Mouse (Mus musculus) liver, adult 2 months (tissue): ENCODE data around the gene Notch2.

Source experiments
- CTCF ChIP-seq: fragments of 200-500 bp; IDR thresholded peaks from 2 replicates; pipeline ENCODE4 v1.5.1; 2011; ENCODE audit warnings: low read depth, low read length, control low read depth
- POLR2A ChIP-seq: fragments of 200-500 bp; IDR thresholded peaks from 2 replicates; pipeline ENCODE4 v1.6.1; 2011; ENCODE audit warnings: low read length, control low read depth; ENCODE audit not compliant: insufficient read depth; ENCODE audit errors: extremely low read depth

GRCm38 (mm10) chr3:97978710-97979109, 34.6 kb upstream of the Notch2 start:
- TF ChIP-seq CTCF (no peak), POLR2A (no peak)
